Mouse (Mus musculus): Measurements from ENCODE around the gene Cyp27a1. TPM values are rescaled to one million over a fixed set of nuclear protein-coding genes. Genes with fewer than 3 reads are reported as not detected.

Cyp27a1 gene
- polyA plus RNA-seq, 1 experiment from 2014 or later: 1.8 TPM

Other genes with a start within 250 kb of the Cyp27a1 start
- 47.7 and 48.9 TPM in 2 replicates for gene Cnot9, start 207.5 kb upstream of the Cyp27a1 start, polyA plus RNA-seq (2015; fragmentation: Nextera tagmentation; extraction: Ambion mirVana)
- gene Plcd4, start 170.7 kb upstream of the Cyp27a1 start, polyA plus RNA-seq (2015; fragmentation: Nextera tagmentation; extraction: Ambion mirVana): 7.4 and 7.5 TPM in 2 replicates
- gene Usp37, start 169.3 kb upstream of the Cyp27a1 start, polyA plus RNA-seq (2015; fragmentation: Nextera tagmentation; extraction: Ambion mirVana): 27.3 and 28.1 TPM in 2 replicates
- 7.6 and 8.8 TPM in 2 replicates for gene Zfp142, start 125.3 kb upstream of the Cyp27a1 start, polyA plus RNA-seq (2015; fragmentation: Nextera tagmentation; extraction: Ambion mirVana)
- 23.1 and 23.2 TPM in 2 replicates for gene Bcs1l, start 125.3 kb upstream of the Cyp27a1 start, polyA plus RNA-seq (2015; fragmentation: Nextera tagmentation; extraction: Ambion mirVana)
- gene Rnf25, start 112.2 kb upstream of the Cyp27a1 start, polyA plus RNA-seq (2015; fragmentation: Nextera tagmentation; extraction: Ambion mirVana): 45.1 and 48.5 TPM in 2 replicates
- gene Stk36, start 112.1 kb upstream of the Cyp27a1 start, polyA plus RNA-seq (2015; fragmentation: Nextera tagmentation; extraction: Ambion mirVana): 19.1 and 25.3 TPM in 2 replicates
- gene Ttll4, start 51.8 kb upstream of the Cyp27a1 start, polyA plus RNA-seq (2015; fragmentation: Nextera tagmentation; extraction: Ambion mirVana): 9.9 and 15.5 TPM in 2 replicates
- gene Prkag3, start 35.6 kb downstream of the Cyp27a1 start, polyA plus RNA-seq (2015; fragmentation: Nextera tagmentation; extraction: Ambion mirVana): not detected in 2 replicates
- 3.6 and 4.2 TPM in 2 replicates for gene Wnt6, start 58.3 kb downstream of the Cyp27a1 start, polyA plus RNA-seq (2015; fragmentation: Nextera tagmentation; extraction: Ambion mirVana)
- gene Wnt10a, start 77.9 kb downstream of the Cyp27a1 start, polyA plus RNA-seq (2015; fragmentation: Nextera tagmentation; extraction: Ambion mirVana): 0.10 and 0.47 TPM in 2 replicates
- gene Cdk5r2, start 141.4 kb downstream of the Cyp27a1 start, polyA plus RNA-seq (2015; fragmentation: Nextera tagmentation; extraction: Ambion mirVana): 8.1 and 9.7 TPM in 2 replicates
- 1.6 and 2.9 TPM in 2 replicates for gene Fev, start 171.8 kb downstream of the Cyp27a1 start, polyA plus RNA-seq (2015; fragmentation: Nextera tagmentation; extraction: Ambion mirVana)
- 0.45 and 0.51 TPM in 2 replicates for gene Cryba2, start 179.6 kb downstream of the Cyp27a1 start, polyA plus RNA-seq (2015; fragmentation: Nextera tagmentation; extraction: Ambion mirVana)
- gene Cfap65, start 222.0 kb downstream of the Cyp27a1 start, polyA plus RNA-seq (2015; fragmentation: Nextera tagmentation; extraction: Ambion mirVana): 1.3 and 1.4 TPM in 2 replicates
- 0.16 and 0.32 TPM in 2 replicates for gene Ihh, start 238.1 kb downstream of the Cyp27a1 start, polyA plus RNA-seq (2015; fragmentation: Nextera tagmentation; extraction: Ambion mirVana)

Measured in midbrain, embryonic 16.5 days (tissue).